Mouse (Mus musculus) adrenal gland, postnatal 14 days (tissue): Measurements from ENCODE around the gene Ccdc15. TPM values are rescaled to one million over a fixed set of nuclear protein-coding genes. Genes with fewer than 3 reads are reported as not detected.
"Not testable (repeated sequence)": the region's sequence is repeated elsewhere in the genome, so short reads cannot be mapped to it uniquely, and the experiment has no call there.

ENCODE experiments used
- DNase-seq: peaks from one replicate; pipeline ENCODE4 v3.0.0; 2021; ENCODE audit warnings: mixed read lengths
- total RNA-seq: library from RNA; stranded (reverse); gene quantifications from 2 replicates; pipeline ENCODE4 v1.2.3, GENCODE M21; 2021

The Ccdc15 gene
- total RNA-seq, 1 experiment from 2014 or later = 2.9 TPM

GRCm38 (mm10) chr9:37351266-37351665 lies 3.0 kb upstream of the Ccdc15 start:
- DNase-seq = no peak

DNA sequence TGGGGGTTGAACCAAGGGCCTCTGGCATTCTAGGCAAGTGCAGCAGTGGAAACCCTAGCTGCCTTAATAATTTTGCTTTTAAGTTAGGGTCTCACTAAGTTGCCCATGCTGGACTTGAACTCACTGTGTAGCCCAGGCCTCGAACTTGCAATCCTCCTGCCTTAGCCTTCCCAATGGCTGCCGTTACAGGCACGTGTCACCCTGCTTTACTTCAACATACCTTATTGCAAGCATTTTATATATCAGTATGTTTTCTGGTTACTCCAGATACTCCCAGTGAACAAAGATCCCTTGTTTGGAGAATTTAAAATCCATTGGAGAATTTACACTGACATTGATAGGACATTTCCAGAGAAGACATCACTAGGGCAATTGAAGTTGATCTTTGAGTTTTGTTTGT lies 818 bp upstream of the Ccdc15 start:
- DNase-seq = no peak

DNA sequence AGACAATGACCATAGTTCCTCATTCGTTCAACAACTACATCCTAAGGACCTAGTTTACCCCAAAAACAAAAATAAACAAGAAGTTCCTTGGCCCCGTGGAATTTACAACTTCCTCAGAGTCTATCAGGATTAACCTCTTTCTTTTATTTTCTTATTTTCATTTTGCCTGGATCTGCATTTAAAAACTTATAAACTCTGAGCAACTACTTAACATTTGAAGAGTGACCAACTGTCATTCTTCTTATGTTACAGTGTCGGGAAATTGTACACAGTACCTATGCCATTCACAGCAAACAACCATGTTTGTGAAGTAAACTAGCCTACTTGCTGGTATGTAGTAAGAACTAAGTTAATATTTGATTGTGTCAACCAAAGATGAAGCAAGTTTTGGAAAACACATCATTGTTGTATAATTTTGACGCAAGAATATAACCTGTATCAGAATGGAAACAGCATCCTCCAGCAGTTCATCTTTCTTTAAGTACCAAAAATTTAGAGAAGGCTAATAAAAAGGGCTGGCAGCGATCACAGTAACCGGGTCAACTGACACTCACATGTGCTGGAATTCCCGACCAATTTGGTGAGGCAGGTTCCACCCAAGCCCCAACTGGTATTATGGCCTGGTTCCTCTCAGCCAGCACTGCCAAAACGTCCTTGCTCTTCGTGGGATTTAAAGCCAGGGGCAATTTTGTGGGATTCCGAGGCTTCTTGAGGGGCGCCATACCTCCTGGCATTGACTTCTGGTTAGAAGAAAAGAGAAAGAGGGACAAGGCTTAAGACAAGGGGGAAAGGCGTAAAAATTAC lies 846 bp downstream of the Ccdc15 start:
- DNase-seq = no peak

GRCm38 (mm10) chr9:37345406-37345805 lies 2.8 kb downstream of the Ccdc15 start:
- DNase-seq = no peak

DNA sequence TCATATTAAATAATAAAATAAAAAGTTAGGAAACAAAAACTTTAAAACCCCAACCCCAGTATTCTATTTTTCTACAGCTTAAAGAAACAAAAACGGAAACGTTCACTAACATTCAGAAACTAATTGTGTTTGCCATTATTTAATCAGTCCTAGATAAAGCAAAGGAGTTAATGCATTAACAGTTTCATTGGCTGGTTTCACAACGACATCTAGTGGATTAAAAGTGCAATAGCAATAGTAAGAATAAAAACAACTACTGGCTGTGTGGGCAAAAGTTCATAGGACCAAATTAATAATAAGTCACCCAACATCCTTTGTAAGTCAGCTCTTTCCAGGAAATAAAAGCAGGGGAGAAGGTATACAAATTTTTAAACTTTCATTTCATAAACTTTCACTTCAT lies 18.8 kb downstream of the Ccdc15 start:
- no peak for DNase-seq

- DNase-seq = no peak
Observed at GRCm38 (mm10) chr9:37301720-37302119, 46.5 kb downstream of the Ccdc15 start.

- not testable (repeated sequence) for DNase-seq
Observed at GRCm38 (mm10) chr9:37300501-37300900, 47.7 kb downstream of the Ccdc15 start.

DNA sequence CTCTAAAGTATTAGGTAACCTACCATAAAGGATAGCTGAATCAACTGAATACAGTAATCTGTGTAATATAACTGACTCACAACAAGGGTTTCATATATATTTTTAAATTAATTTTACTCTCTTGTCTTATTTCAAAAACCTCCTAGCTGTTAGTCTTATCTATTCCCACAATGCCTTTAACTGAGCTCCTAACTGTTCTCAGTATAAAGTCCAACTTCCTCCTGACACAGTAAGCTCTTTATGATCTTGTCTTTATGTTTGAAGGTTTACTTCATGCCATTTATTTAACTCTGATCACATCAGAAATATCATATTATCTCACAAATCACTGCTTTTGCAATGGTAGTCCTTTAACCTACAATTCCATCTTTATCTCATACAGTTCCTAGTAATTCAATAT lies 52.6 kb downstream of the Ccdc15 start:
- no peak for DNase-seq

DNA sequence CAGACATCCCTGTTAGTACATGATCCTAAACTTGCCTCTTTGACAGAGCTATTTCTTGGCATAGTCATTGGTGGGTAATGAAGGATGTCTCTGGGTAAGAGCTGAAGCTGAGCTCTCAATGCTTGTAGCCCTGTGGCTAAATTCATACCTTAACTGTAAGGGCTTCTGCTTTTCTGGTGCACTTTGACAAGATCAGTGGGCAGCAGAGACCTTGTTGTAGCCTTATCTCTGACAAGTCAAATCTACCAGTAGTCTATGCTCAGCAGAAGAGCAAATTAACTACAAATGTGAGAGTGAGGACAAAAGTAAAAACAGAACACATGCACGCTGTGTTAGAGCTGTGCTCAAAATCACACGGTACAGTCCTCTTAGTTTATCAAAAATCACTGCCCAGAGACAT lies 81.6 kb downstream of the Ccdc15 start:
- no peak for DNase-seq

DNA sequence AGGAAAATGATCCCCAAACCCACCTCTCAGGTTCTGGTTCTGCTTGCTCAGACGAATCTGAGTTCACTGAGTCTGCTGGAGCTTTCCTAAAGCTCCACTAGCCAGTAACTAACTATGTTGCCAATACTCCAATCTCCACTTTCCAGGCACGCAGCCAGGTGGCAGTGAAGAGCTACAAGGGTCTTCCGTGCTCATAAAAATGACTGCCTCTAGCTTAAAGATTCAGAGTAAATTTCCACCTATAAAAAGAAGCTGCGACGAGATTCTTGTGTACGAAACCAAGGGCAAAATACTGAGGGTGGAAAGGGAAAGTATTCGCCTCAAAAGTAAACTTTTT lies 92.4 kb downstream of the Ccdc15 start:
- DNase-seq = peak; percentile 76

GRCm38 (mm10) chr9:37255149-37255888 lies 92.9 kb downstream of the Ccdc15 start, which contains the start of gene Slc37a2:
Slc37a2 (minus strand) TSS chr9:37255738.
- DNase-seq = peak; percentile 81

DNA sequence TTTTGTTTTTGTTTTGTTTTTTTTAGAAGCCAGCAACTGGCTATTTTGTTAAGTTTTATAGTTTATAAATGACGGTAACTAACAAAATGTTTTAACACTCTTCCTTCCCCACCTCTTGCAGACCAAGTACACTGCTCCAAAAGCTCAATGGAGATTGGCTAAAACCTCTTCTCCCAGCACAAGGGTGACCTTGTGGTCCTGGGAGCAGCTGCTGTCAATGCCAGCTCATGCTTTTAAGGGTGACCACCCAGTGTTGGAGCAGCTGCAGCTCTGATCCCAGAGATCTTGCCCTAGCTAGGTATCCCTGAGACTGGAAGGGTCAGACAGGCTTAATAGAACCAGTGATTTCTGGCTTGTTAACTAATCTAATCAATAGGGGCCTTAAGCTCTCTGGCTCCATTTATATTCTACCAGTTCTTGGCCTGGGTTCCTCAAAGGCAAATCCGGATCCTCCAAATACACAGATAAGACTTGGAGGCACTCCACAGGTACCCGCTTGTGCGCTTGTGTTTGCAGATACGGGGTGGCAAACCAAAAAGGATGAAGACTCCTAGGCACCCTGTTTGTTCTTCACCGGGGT lies 93.6 kb downstream of the Ccdc15 start:
- peak; percentile 29 for DNase-seq

DNA sequence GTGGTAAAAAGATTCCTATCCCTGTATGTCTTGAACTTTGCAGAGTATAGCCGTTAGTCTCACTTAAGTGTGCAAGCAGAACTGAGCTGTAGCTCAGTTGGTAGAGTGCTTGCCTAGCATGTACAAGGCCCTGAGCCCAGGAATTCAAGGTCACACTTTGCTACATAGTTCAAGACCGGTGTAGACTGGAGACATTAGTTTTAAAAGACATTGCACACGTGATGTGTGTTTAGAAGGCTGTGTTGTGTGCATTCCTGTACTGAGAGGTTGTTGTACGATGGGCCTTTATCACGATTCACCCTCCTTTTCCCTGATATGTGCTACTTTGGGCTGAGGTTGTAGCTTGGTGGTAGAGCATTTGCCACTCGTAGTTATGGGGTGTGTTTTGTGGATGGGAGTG lies 97.6 kb downstream of the Ccdc15 start:
- no peak for DNase-seq

- DNase-seq = no peak
Observed at GRCm38 (mm10) chr9:37249976-37250375, 98.3 kb downstream of the Ccdc15 start.

- no peak for DNase-seq
Observed at GRCm38 (mm10) chr9:37248381-37248906, 99.8 kb downstream of the Ccdc15 start.

- peak; percentile 31 for DNase-seq
Observed at GRCm38 (mm10) chr9:37247429-37247828, 100.8 kb downstream of the Ccdc15 start.

GRCm38 (mm10) chr9:37245810-37246209 lies 102.4 kb downstream of the Ccdc15 start:
- DNase-seq = no peak

DNA sequence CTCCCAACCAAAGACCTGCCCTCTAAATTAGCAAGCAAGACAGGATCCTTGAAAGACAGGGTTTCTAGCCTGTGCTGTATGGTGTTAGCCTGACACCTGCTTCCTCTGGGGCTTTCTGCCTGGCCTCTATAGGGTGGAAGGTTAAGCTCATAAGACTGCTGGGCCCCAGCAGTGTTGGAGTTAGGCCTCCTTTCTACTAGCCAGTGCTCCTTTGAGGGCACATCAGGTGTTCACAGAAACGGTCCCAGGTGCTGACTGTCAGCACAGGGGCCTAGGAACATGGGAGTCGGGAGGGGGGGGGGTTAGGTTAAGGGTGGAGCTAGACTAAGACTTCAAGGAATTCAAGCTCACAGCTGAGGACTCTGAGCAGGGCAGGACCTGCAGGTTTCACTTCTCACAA lies 102.8 kb downstream of the Ccdc15 start:
- no peak for DNase-seq

DNA sequence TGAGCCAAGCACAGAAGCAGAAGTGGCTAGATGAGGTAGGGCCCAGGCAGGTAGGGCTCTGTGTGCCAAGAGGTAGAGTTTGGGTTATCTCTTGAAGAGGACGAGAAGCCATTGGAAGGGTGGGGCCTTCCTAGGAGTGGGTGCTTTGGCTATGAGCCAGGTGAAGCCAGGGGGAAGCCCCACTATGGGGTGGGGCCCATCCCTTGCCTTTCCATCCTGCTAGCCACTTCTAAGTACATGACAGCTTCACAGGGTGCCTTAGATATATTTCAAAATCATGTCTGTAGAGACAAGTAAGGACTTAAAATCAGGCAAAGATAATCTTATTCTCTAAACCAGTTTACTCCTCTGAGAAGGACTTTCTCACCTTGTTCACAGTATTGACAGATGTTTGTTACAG lies 103.6 kb downstream of the Ccdc15 start:
- no peak for DNase-seq

- DNase-seq = no peak
Observed at GRCm38 (mm10) chr9:37242764-37243163, 105.5 kb downstream of the Ccdc15 start.

GRCm38 (mm10) chr9:37235951-37236737 lies 112.1 kb downstream of the Ccdc15 start:
- peak; percentile 68 for DNase-seq
